Mouse (Mus musculus) thymus, postnatal 10 days (tissue): ENCODE results near the gene Pdss2.

ENCODE experiments used
- DNase-seq, 2 experiments: peaks; one replicate each; pipeline ENCODE4 v3.0.0; 2021; ENCODE audit warnings: low spot score in 2 of 2

Pdss2 gene

GRCm38 (mm10) chr10:43434326-43434725, 213.0 kb downstream of the Pdss2 start:
- no peak for DNase-seq

- no peak for DNase-seq
Measured at GRCm38 (mm10) chr10:43435757-43436156, 214.5 kb downstream of the Pdss2 start.

GRCm38 (mm10) chr10:43439492-43439941, 218.2 kb downstream of the Pdss2 start:
- DNase-seq: no peak

GRCm38 (mm10) chr10:43440050-43440449, 218.8 kb downstream of the Pdss2 start:
- no peak for DNase-seq

- no peak for DNase-seq
Measured at GRCm38 (mm10) chr10:43440981-43441740, 219.9 kb downstream of the Pdss2 start.

- DNase-seq: no peak
Measured at GRCm38 (mm10) chr10:43448656-43449055, 227.4 kb downstream of the Pdss2 start.

- DNase-seq: peak; percentile 40 to 51
Measured at GRCm38 (mm10) chr10:43451848-43452662, 230.8 kb downstream of the Pdss2 start.

- no peak for DNase-seq
Measured at GRCm38 (mm10) chr10:43452663-43452996, 231.3 kb downstream of the Pdss2 start.

- no peak for DNase-seq
Measured at GRCm38 (mm10) chr10:43454219-43454618, 232.9 kb downstream of the Pdss2 start.

- DNase-seq: no peak
Measured at GRCm38 (mm10) chr10:43454671-43455070, 233.4 kb downstream of the Pdss2 start.

- no peak for DNase-seq
Measured at GRCm38 (mm10) chr10:43462821-43463220, 241.5 kb downstream of the Pdss2 start.

- no peak for DNase-seq
Measured at GRCm38 (mm10) chr10:43463227-43463626, 241.9 kb downstream of the Pdss2 start.

GRCm38 (mm10) chr10:43466223-43466622, 244.9 kb downstream of the Pdss2 start:
- DNase-seq: no peak

GRCm38 (mm10) chr10:43467659-43468058, 246.4 kb downstream of the Pdss2 start:
- no peak for DNase-seq

GRCm38 (mm10) chr10:43468293-43468692, 247.0 kb downstream of the Pdss2 start:
- no peak for DNase-seq

- peak in 1 of 2 experiments; percentile 24 for DNase-seq
Measured at GRCm38 (mm10) chr10:43475376-43475775, 254.1 kb downstream of the Pdss2 start.

GRCm38 (mm10) chr10:43477459-43477858, 256.2 kb downstream of the Pdss2 start:
- DNase-seq: no peak

- DNase-seq: peak in 1 of 2 experiments; percentile 13
Measured at GRCm38 (mm10) chr10:43477865-43478681, 256.8 kb downstream of the Pdss2 start.

- peak; percentile 55 to 60 for DNase-seq
Measured at GRCm38 (mm10) chr10:43478751-43479435, 257.6 kb downstream of the Pdss2 start, which contains the start of gene Bend3. Gene Bend3, plus strand, starts transcription at chr10:43478831.

- peak; percentile 72 to 87 for DNase-seq
Measured at GRCm38 (mm10) chr10:43479436-43480157, 258.3 kb downstream of the Pdss2 start.
